Mouse (Mus musculus): Measurements from ENCODE around the gene Clstn1. TPM values are rescaled to one million over a fixed set of nuclear protein-coding genes. Genes with fewer than 3 reads are reported as not detected.
A peak's percentile ranks its signal among the peaks of the same experiment; 100 is the strongest.

The Clstn1 gene
- total and polyA plus RNA-seq, 2 experiments from 2014 or later, result 209 to 565 TPM

DNA sequence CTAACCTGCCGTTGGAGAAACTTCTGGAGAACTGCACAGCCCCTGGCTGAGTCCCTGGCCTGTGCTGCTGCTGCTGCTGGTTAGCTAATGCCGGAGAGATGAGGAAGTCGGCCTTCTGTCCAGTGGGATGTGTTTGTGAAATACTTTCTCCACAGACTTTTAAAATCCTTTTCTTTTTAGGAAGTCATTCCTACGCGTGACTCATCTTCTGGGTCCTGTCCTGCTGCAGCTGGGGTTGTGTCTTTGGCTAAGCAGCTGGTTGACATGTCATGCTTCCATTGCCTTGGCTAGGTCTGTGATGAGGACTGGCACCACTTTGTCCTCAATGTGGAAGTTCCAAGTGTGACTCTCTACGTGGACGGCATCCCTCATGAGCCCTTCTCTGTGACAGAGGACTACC, 51.7 kb downstream of the Clstn1 start:
- H3K4me3 ChIP-seq (ENCODE audit: low read depth, low read length), result no peak overlapping the region
- no peak overlapping the region for H3K9ac ChIP-seq (replicated peaks; ENCODE audit: low read length, poor library complexity, severe bottlenecking)
- 88% methylated on average over 7 of the region's 7 CpGs for WGBS
- no peak for TF ChIP-seq CTCF (IDR thresholded peaks at IDR 0.05)
- no peaks in the 10 kb centered on the region for H3K4me1 ChIP-seq (ENCODE audit: insufficient read depth, low read length)
- H3K36me3 ChIP-seq (ENCODE audit: insufficient read depth, low read length), result peaks cover 68% of the 10 kb centered on the region
- H3K4me2 ChIP-seq (ENCODE audit: low read depth, low read length, poor library complexity, severe bottlenecking), result no peak overlapping the region
- H3K27me3 ChIP-seq (ENCODE audit: insufficient read depth, low read length), result no peaks in the 10 kb centered on the region
- no peak overlapping the region for H3K27ac ChIP-seq (ENCODE audit: low read depth, low read length)
- H3K9me3 ChIP-seq (ENCODE audit: low read length), result no peaks in the 10 kb centered on the region
- DNase-seq (ENCODE audit: low spot score) (peak; percentile 14), ATAC-seq (ENCODE audit: low FRiP score) (no peak)

DNA sequence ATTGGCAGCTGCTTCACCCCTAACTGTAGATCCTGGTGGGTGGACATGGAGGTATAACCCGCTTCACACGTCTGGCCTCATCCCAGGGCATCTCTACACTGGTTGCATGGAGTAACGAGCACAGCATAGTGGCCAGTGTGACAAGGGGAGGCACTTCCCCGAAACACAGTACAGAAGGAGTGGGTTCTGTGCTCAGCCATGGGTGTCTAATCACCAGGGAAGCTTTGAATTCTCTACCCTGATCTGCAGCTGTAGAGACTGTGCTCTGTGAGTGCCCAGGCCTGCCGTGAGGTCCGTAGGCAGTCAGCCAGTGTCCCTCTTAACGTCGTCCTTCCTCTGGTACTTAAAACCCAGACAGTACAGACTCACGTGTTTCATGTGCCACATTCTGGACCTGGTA, 54.6 kb downstream of the Clstn1 start:
- H3K27me3 ChIP-seq (ENCODE audit: insufficient read depth, low read length), result no peaks in the 10 kb centered on the region
- H3K36me3 ChIP-seq (ENCODE audit: insufficient read depth, low read length), result peaks cover 73% of the 10 kb centered on the region
- no peak for TF ChIP-seq CTCF (IDR thresholded peaks at IDR 0.05)
- ATAC-seq (ENCODE audit: low FRiP score) (no peak), DNase-seq (ENCODE audit: low spot score) (no peak)
- H3K27ac ChIP-seq (ENCODE audit: low read depth, low read length), result no peak overlapping the region
- H3K4me3 ChIP-seq (ENCODE audit: low read depth, low read length), result no peak overlapping the region
- H3K4me1 ChIP-seq (ENCODE audit: insufficient read depth, low read length), result no peaks in the 10 kb centered on the region
- no peak overlapping the region for H3K9ac ChIP-seq (replicated peaks; ENCODE audit: low read length, poor library complexity, severe bottlenecking)
- no peak overlapping the region for H3K4me2 ChIP-seq (ENCODE audit: low read depth, low read length, poor library complexity, severe bottlenecking)
- no peaks in the 10 kb centered on the region for H3K9me3 ChIP-seq (ENCODE audit: low read length)
- 50% methylated on average over 9 of the region's 9 CpGs for WGBS

DNA sequence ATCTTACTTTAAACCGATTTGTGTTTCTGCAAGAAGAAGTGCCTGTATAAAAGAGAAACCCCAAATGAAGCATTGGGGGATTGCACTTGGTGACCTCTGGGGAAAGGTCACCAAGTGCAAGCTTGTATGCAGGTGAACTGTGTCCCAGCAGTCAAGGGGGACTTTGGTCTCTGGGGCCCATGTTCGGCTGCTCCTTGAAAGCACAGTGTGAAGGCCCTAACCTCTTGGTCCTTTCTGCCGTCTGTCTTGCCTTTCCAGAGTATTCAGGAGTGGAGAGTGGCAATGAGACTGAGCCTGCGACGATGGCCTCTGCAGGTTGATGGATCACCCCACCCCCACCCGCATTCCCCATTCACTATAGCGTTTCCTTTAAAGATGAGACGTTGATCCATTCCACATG, 55.1 kb downstream of the Clstn1 start:
- Histone ChIP-seq H3K4me2 (ENCODE audit: low read depth, low read length, poor library complexity, severe bottlenecking) (no peak overlapping the region), H3K9ac (replicated peaks; ENCODE audit: low read length, poor library complexity, severe bottlenecking) (no peak overlapping the region), H3K27me3 (ENCODE audit: insufficient read depth, low read length) (no peaks in the 10 kb centered on the region), H3K36me3 (ENCODE audit: insufficient read depth, low read length) (peaks cover 74% of the 10 kb centered on the region), H3K27ac (ENCODE audit: low read depth, low read length) (no peak overlapping the region), H3K4me1 (ENCODE audit: insufficient read depth, low read length) (no peaks in the 10 kb centered on the region), H3K4me3 (ENCODE audit: low read depth, low read length) (no peak overlapping the region), H3K9me3 (ENCODE audit: low read length) (no peaks in the 10 kb centered on the region)
- TF ChIP-seq CTCF (IDR thresholded peaks at IDR 0.05), result no peak
- no peak for DNase-seq (ENCODE audit: low spot score)
- ATAC-seq (ENCODE audit: low FRiP score), result no peak
- WGBS, result 71% methylated on average over 8 of the region's 8 CpGs

DNA sequence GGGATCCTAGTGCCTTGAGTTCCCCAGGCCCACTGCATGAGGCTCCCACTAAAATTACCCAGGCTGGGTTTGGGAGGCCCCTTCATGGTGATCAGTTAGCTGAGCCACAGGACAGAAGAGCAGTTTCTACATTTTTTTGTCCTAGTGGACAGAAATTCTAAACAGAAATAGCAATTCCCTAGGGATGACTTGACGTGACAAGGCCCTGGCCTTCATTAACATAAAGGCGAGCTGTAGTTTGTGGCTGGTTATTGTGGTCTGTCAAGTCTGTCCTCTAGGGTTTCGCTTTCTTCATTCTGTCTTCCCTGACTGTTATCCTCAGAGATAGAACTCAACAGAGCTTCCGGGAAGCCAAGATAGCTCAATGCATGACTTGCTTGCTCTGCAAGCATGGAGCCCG, 55.7 kb downstream of the Clstn1 start:
- DNase-seq (ENCODE audit: low spot score) (no peak), ATAC-seq (ENCODE audit: low FRiP score) (no peak)
- H3K36me3 ChIP-seq (ENCODE audit: insufficient read depth, low read length), result peaks cover 75% of the 10 kb centered on the region
- no peaks in the 10 kb centered on the region for H3K4me1 ChIP-seq (ENCODE audit: insufficient read depth, low read length)
- no peak for TF ChIP-seq CTCF (IDR thresholded peaks at IDR 0.05)
- H3K4me3 ChIP-seq (ENCODE audit: low read depth, low read length), result no peak overlapping the region
- no peak overlapping the region for H3K9ac ChIP-seq (replicated peaks; ENCODE audit: low read length, poor library complexity, severe bottlenecking)
- no peak overlapping the region for H3K4me2 ChIP-seq (ENCODE audit: low read depth, low read length, poor library complexity, severe bottlenecking)
- no peak overlapping the region for H3K27ac ChIP-seq (ENCODE audit: low read depth, low read length)
- H3K9me3 ChIP-seq (ENCODE audit: low read length), result no peaks in the 10 kb centered on the region
- H3K27me3 ChIP-seq (ENCODE audit: insufficient read depth, low read length), result no peaks in the 10 kb centered on the region
- WGBS, result 78% methylated on average over 5 of the region's 5 CpGs

DNA sequence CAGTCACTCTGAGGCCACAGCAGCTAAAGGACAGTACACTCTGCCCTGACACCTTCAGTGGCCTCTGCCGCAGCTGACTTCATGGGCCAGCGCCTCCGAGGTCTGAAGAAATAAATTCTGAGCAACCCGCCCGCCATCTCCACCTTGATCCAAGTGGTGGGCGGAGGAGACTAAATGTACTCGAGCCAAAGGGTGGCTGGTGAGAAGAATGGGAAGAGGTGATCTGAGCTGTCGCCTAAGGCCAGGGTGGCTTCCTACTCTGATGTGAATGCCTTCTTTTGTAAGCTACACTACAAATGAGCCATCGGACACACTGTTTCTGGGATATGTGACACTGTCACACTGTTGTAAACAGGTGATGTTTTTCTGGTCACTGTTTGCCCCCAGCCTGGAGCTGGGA, 59.5 kb downstream of the Clstn1 start:
- Histone ChIP-seq H3K4me1 (ENCODE audit: insufficient read depth, low read length) (no peaks in the 10 kb centered on the region), H3K4me3 (ENCODE audit: low read depth, low read length) (no peak overlapping the region), H3K27ac (ENCODE audit: low read depth, low read length) (no peak overlapping the region), H3K9ac (replicated peaks; ENCODE audit: low read length, poor library complexity, severe bottlenecking) (no peak overlapping the region), H3K4me2 (ENCODE audit: low read depth, low read length, poor library complexity, severe bottlenecking) (no peak overlapping the region), H3K36me3 (ENCODE audit: insufficient read depth, low read length) (peaks cover 87% of the 10 kb centered on the region), H3K9me3 (ENCODE audit: low read length) (no peaks in the 10 kb centered on the region), H3K27me3 (ENCODE audit: insufficient read depth, low read length) (no peaks in the 10 kb centered on the region)
- WGBS, result 92% methylated on average over 9 of the region's 9 CpGs
- ATAC-seq (ENCODE audit: low FRiP score) (no peak), DNase-seq (ENCODE audit: low spot score) (no peak)
- TF ChIP-seq CTCF (IDR thresholded peaks at IDR 0.05), result no peak

DNA sequence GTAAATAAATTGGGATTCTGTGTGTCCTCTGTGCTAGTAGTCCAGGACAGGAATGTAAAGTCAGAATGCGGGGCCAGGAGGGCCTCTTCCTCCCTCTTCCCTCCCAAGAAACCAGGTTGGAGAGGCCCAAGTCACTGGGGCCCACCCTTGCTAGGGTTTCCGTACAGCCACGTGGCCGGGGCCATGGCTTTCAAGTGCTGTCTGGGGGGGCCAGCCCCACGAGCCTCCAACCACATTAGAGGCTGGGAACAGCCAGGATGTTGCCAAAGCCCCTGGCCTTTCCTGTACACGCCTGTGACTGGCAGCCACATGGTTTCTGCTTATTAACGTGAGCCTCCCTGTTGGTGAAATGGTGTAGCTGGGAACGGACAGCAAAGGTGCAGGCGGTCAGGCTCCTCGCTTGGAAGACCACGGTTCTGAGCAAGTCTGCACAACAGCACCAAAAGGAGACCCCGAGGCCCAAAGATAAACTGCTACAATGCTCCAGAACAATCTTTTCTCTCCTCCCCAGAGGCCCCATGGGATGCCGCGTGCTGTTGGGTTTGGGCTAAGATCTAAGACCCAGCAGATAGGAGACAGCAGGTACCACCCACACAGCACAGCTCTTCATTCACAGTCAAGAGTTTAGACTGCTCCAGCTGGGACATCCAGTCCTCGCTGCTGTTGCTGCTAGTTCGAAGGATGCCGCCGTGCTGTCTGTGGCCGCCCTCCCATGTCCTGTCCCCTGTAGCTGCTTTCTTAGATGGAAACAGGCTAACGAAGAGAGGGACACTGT, 62.0 kb downstream of the Clstn1 start:
- peaks cover 81% of the 10 kb centered on the region for H3K36me3 ChIP-seq (ENCODE audit: insufficient read depth, low read length)
- H3K4me1 ChIP-seq (ENCODE audit: insufficient read depth, low read length), result no peaks in the 10 kb centered on the region
- no peak overlapping the region for H3K4me3 ChIP-seq (ENCODE audit: low read depth, low read length)
- ATAC-seq (ENCODE audit: low FRiP score) (no peak), DNase-seq (ENCODE audit: low spot score) (no peak)
- H3K9me3 ChIP-seq (ENCODE audit: low read length), result no peaks in the 10 kb centered on the region
- H3K27me3 ChIP-seq (ENCODE audit: insufficient read depth, low read length), result no peaks in the 10 kb centered on the region
- WGBS, result 88% methylated on average over 20 of the region's 20 CpGs
- no peak overlapping the region for H3K9ac ChIP-seq (replicated peaks; ENCODE audit: low read length, poor library complexity, severe bottlenecking)
- no peak overlapping the region for H3K27ac ChIP-seq (ENCODE audit: low read depth, low read length)
- H3K4me2 ChIP-seq (ENCODE audit: low read depth, low read length, poor library complexity, severe bottlenecking), result no peak overlapping the region
- TF ChIP-seq CTCF (IDR thresholded peaks at IDR 0.05), result no peak

Measured in midbrain, postnatal 0 days (tissue).